Mouse (Mus musculus) T-helper 1 cell (primary cell): ENCODE data around the gene Akap12.

Experiments used
- in situ Hi-C: fragments of 300-600 bp; cut with MboI, MseI; formaldehyde crosslinking; loops from one replicate; pipeline ENCODE4 v1.15.1; 2025; ENCODE audit warnings: high pct_unique_total_duplicates

Gene Akap12

GRCm38 (mm10) chr10:4355882-4356451 lies 89.8 kb downstream of the Akap12 start:
- in situ Hi-C loops: no loop called here

GRCm38 (mm10) chr10:4356640-4357039 lies 90.5 kb downstream of the Akap12 start:
- in situ Hi-C loops: no loop called here

GRCm38 (mm10) chr10:4357435-4357834 lies 91.3 kb downstream of the Akap12 start:
- in situ Hi-C loops: no loop called here

- in situ Hi-C loops: no loop called here
Observed at GRCm38 (mm10) chr10:4364618-4365017, 98.4 kb downstream of the Akap12 start.

DNA sequence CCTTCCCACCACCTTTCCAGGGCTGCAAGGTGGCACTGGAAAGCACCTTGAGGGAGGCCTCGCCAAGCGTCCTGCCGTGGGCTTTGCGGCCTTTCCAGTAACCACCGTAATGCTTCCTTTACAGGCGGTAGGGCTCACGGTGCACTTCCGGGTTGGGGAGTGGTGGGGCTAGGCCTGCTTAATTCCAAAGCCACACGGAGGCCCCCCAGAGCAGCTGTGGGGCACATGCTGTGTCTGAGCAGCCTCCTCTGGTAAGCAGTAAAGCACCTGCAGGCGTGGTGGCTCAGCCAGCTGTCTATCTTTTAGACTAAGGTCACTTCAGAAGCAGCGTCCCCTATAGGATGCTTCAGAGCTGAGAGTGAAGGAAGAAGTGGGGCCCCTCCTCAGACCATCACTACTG lies 103.9 kb downstream of the Akap12 start:
- in situ Hi-C loops: no loop called here

- in situ Hi-C loops: no loop called here
Observed at GRCm38 (mm10) chr10:4372011-4372410, 105.8 kb downstream of the Akap12 start.

- in situ Hi-C loops: no loop called here
Observed at GRCm38 (mm10) chr10:4373558-4373957, 107.4 kb downstream of the Akap12 start.

DNA sequence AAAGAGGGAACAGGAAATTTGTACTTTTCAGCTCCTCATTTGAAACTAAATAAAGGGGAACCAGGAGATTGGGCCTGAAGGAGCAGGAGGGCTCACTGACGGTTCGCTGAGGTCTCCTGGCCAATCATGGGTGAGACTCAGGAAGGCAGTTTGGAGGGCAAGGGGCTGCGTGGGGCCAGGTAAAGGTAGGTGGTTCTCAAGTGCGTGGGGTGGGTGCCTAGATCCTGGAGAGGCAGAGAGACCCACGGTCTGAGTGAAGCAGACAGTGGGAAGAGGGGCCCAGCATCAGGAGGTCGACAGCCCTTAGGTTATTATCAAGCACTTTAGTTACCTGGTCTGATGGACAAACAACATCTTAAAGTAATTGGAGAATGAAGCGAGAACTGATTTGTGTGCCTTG lies 108.1 kb downstream of the Akap12 start:
- in situ Hi-C loops: no loop called here

- in situ Hi-C loops: no loop called here
Observed at GRCm38 (mm10) chr10:4374734-4375133, 108.6 kb downstream of the Akap12 start.

GRCm38 (mm10) chr10:4375267-4375666 lies 109.1 kb downstream of the Akap12 start:
- in situ Hi-C loops: no loop called here

DNA sequence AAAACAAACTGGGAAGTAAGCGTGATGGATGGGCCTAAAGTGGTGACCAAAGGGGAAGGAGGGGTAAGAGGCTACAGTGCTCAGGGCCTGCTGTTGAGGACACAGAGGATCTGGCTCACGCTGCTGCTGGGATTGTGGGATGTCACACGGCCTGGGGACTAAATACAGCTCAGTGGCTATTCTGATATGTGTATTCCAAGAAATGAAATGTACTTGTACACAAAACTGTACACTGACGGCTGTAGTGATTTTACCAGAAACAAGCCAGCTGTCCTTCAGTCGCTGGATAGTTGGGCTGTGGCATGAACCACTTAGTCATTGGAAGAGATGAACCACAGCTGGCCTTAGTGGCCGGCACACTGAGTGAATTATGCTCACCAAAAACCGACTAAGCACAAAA lies 110.3 kb downstream of the Akap12 start:
- in situ Hi-C loops: no loop called here

DNA sequence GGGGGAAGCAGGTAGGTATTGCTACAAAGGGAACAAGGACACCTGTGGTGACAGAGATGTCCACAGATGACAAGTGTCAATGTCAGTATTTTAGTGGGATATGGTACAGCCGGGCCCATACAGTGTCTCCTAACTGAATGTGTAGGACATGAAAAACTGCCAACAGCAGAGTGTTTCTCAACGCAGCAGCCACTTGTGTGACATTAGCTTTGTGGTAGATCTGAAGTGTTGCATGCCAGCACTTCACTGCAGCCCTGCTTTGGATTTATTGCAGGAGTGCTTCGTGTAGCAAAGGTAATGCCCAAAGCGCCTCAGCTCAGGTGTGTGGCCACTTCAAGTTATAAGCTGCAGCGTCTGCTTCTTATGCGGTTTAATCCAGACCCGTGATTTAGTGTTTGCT lies 110.8 kb downstream of the Akap12 start:
- in situ Hi-C loops: no loop called here

- in situ Hi-C loops: no loop called here
Observed at GRCm38 (mm10) chr10:4380748-4381147, 114.6 kb downstream of the Akap12 start.

GRCm38 (mm10) chr10:4384244-4384643 lies 118.1 kb downstream of the Akap12 start:
- in situ Hi-C loops: no loop called here

GRCm38 (mm10) chr10:4386609-4387591 lies 120.7 kb downstream of the Akap12 start:
- in situ Hi-C loops: no loop called here

GRCm38 (mm10) chr10:4387701-4388383 lies 121.7 kb downstream of the Akap12 start, which contains the start of gene Zbtb2:
Gene Zbtb2, minus strand, starts transcription at chr10:4388108.
- in situ Hi-C loops: no loop called here

DNA sequence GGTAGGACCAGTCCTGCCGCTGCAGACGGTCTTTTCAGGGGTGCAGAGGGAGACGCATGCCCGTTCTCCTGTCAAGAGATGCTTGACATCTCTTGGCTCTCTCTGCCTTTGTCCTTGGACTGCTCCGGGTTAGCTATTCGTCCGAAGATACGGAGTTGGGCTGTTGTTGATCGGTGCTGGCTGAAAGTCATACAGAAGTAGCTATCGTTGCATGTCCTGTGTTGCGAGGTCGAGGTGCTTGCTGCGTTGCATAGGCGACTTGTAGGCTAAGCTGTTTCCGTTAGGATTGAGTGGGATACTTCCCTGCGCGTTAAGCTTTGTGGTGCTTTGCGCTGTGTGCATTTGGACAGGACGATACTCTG lies 122.2 kb downstream of the Akap12 start:
- in situ Hi-C loops: no loop called here

DNA sequence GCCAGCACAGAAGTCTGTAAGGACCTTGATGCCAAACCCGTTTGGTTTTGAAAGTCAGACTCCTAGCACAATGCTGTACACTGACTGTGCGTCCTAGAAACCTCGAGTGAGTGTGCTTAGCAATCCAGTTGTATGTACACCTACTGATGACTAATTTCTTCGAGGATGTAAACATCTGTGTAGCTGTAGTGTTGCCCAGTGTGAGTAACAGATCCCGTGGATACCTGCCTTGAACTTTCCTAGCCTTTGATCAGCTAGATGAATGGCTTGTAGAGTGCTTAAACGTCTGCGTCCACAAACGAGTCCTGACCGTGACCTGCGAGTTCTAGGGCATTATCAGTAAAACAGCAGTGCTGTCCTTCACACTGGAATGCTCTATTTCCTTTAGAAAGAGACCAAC lies 122.9 kb downstream of the Akap12 start:
- in situ Hi-C loops: no loop called here

GRCm38 (mm10) chr10:4389461-4390112 lies 123.4 kb downstream of the Akap12 start:
- in situ Hi-C loops: no loop called here

GRCm38 (mm10) chr10:4390550-4390949 lies 124.4 kb downstream of the Akap12 start:
- in situ Hi-C loops: no loop called here

- in situ Hi-C loops: no loop called here
Observed at GRCm38 (mm10) chr10:4391076-4391475, 124.9 kb downstream of the Akap12 start.

DNA sequence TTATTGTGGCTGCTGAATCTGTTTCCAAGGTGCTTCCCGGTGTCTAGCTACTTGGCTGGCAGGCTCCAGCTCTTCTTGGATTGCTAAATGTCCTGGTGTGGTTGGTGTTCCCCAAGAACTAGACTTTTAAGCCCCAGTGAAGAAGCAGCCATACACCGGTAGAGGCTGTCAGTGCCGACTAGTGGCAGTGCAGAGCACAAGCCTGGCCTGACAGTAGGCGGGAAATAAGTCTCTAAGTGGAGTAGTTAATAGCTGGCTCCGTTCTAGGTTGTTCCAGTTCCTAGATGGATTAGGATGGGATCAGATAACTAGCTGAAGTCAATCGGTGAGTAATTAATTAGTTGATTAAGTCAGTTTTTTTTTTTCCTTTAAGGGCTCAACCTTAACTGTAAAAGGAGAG lies 125.7 kb downstream of the Akap12 start:
- in situ Hi-C loops: no loop called here
